ENCODE assay signal across 31 mouse cellular contexts in the genomic region with DNA sequence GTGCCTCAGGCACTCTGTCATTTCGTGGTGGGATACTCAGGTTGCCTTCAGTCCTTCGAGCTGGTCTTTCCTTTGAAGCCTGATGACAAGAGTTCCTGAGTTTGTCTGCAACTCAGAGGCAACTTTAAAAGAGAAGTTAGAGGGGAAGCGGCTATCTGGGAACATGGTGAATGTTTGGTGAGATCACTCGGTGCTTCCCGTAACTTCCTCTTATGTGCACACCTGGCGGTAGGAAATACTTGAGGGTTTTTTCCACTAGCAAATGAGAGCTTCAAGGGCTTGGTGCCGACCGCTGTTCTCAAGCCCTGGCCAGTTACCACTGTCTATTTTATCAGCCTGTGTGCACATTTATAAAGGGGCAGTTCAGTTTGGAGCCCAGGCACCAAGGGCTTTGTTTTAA. TPM values are rescaled to one million over a fixed set of nuclear protein-coding genes. Genes with fewer than 3 reads are reported as not detected.
DNase-seq lines count a peak whose midpoint lies in the region; ATAC-seq and TF ChIP-seq lines count a peak whose summit lies in the region.
"Had no signal": no experiment of that assay in that cellular context is flagged by ENCODE, and none has a peak within 500 bp of the region (broad histone marks: within the 10 kb centered on the region; RNA-seq: fewer than 3 reads in every experiment).

No protein-coding gene starts in this region.

- TF ChIP-seq CTCF in CH12.LX (conservative IDR thresholded peaks at IDR 0.05 in 1 of 2, IDR thresholded peaks at IDR 0.05 in 1 of 2; ENCODE audit: low read depth in 2 of 2, low read length in 2 of 2), result no peak

- no peak overlapping the region for H3K4me3 ChIP-seq in CH12.LX (replicated peaks in 1 of 3; ENCODE audit: low read depth in 2 of 3, low read length in 2 of 3, poor library complexity in 1 of 3)
- H3K4me3 ChIP-seq in hindbrain, embryonic 10.5 days, result no peak overlapping the region
- H3K4me3 ChIP-seq: erythroblast, embryonic 14.5 days; hindbrain, embryonic 15.5 days; layer of hippocampus, adult 2 months; left cerebral cortex, adult 2 months; limb, embryonic 12.5 days; liver, embryonic 15.5 days; lung, embryonic 15.5 days; midbrain, embryonic 15.5 days; neural tube, embryonic 15.5 days had no signal

- peak; percentile 18 for DNase-seq in lung, postnatal 25 days (ENCODE audit: low spot score)
- no peak for DNase-seq in lung, postnatal 4 days
- DNase-seq in CH12.LX (ENCODE audit: extremely low read depth) (peak; percentile 59), adipocyte (ENCODE audit: low spot score) (no peak)
- no peak for DNase-seq in retina, embryonic 14.5 days (ENCODE audit: low spot score)
- DNase-seq in hindbrain, embryonic 10.5 days (ENCODE audit: low spot score), result no peak
- DNase-seq: adrenal gland, adult 2 months; adrenal gland, postnatal 36 days; cerebellum, adult 18-20 months; cerebellum, postnatal 10 days; forebrain, postnatal 0 days; gastrocnemius, postnatal 14 days; heart, adult 11 months; heart, postnatal 4 days; kidney, adult 18-20 months; kidney, postnatal 36 days; thymus, postnatal 25 days had no signal

- H3K36me3 ChIP-seq in CH12.LX (replicated peaks in 1 of 2; ENCODE audit: control insufficient read depth in 1 of 2, insufficient read depth in 1 of 2, low read length in 1 of 2), result peaks cover 3% of the 10 kb centered on the region in 2 experiments
- no peaks in the 10 kb centered on the region for H3K36me3 ChIP-seq in hindbrain, embryonic 10.5 days
- H3K36me3 ChIP-seq: G1E; hindbrain, embryonic 15.5 days; limb, embryonic 12.5 days; liver, embryonic 15.5 days; midbrain, embryonic 15.5 days; neural tube, embryonic 15.5 days had no signal

- peaks cover 9% of the 10 kb centered on the region for H3K79me2 ChIP-seq in CH12.LX (replicated peaks; ENCODE audit: control insufficient read depth, extremely low read depth, insufficient read depth, poor library complexity, severe bottlenecking)

- H3K9me3 ChIP-seq in CH12.LX (replicated peaks; ENCODE audit: low read length), result no peaks in the 10 kb centered on the region
- H3K9me3 ChIP-seq in hindbrain, embryonic 10.5 days, result peaks cover 1% of the 10 kb centered on the region; the same call in 1 of the 2 replicates
- H3K9me3 ChIP-seq: G1E; hindbrain, embryonic 15.5 days; liver, embryonic 15.5 days; lung, embryonic 15.5 days; midbrain, embryonic 15.5 days; neural tube, embryonic 15.5 days had no signal

- 85% methylated on average over 8 of the region's 8 CpGs for WGBS in hindbrain, embryonic 10.5 days

- in situ Hi-C loops in CH12.LX (cut with MboI; ENCODE audit: low pct_ligation_motif_present, low pct_unique_long_range_greater_than_20kb, low sequenced_read_pairs), result no loop called here

- no peak overlapping the region for H3K9ac ChIP-seq in CH12.LX (ENCODE audit: insufficient read depth, low read depth)
- H3K9ac ChIP-seq: forebrain, postnatal 0 days; hindbrain, embryonic 15.5 days; limb, embryonic 12.5 days; liver, embryonic 15.5 days; lung, embryonic 15.5 days; midbrain, embryonic 15.5 days; neural tube, embryonic 15.5 days had no signal

- no peak for TF ChIP-seq POLR2A in CH12.LX (IDR thresholded peaks at IDR 0.05; ENCODE audit: low read depth, low read length)

- TF ChIP-seq RAD21 in CH12.LX (IDR thresholded peaks at IDR 0.05; ENCODE audit: low read depth, low read length), result no peak

- H3K4me2 ChIP-seq in CH12.LX (ENCODE audit: insufficient read depth, low read depth, poor library complexity, severe bottlenecking), result no peak overlapping the region
- H3K4me2 ChIP-seq: heart, embryonic 11.5 days; hindbrain, embryonic 15.5 days; limb, embryonic 12.5 days; liver, embryonic 15.5 days; midbrain, embryonic 15.5 days; neural tube, embryonic 15.5 days had no signal

- H3K27me3 ChIP-seq in CH12.LX (replicated peaks), result no peaks in the 10 kb centered on the region
- H3K27me3 ChIP-seq in hindbrain, embryonic 10.5 days (ENCODE audit: insufficient read depth, poor library complexity, severe bottlenecking), result peaks cover 16% of the 10 kb centered on the region
- H3K27me3 ChIP-seq: hindbrain, embryonic 15.5 days; limb, embryonic 12.5 days; lung, embryonic 15.5 days; midbrain, embryonic 15.5 days; neural tube, embryonic 15.5 days had no signal

- H3K27ac ChIP-seq in CH12.LX (ENCODE audit: insufficient read depth, low read depth), result no peak overlapping the region
- no peak overlapping the region for H3K27ac ChIP-seq in hindbrain, embryonic 10.5 days
- H3K27ac ChIP-seq: hindbrain, embryonic 15.5 days; layer of hippocampus, adult 2 months; left cerebral cortex, adult 2 months; limb, embryonic 12.5 days; liver, embryonic 15.5 days; midbrain, embryonic 15.5 days; neural tube, embryonic 15.5 days had no signal

- peaks cover 14 to 44% of the 10 kb centered on the region in 2 experiments for H3K4me1 ChIP-seq in CH12.LX (ENCODE audit: control insufficient read depth in 1 of 2, insufficient read depth in 2 of 2)
- H3K4me1 ChIP-seq in hindbrain, embryonic 10.5 days (replicated peaks), result peaks cover 40% of the 10 kb centered on the region

- TF ChIP-seq EP300 in CH12.LX (IDR thresholded peaks at IDR 0.05; ENCODE audit: low read length), result peak; percentile 74

- peak; percentile 20 for ATAC-seq in granulocyte monocyte progenitor cell, adult 5-6 weeks (replicated peaks; ENCODE audit: poor library complexity, severe bottlenecking)
- ATAC-seq in neutrophil, adult 5-6 weeks (ENCODE audit: extremely low read depth, insufficient number of reproducible peaks, low FRiP score, poor library complexity, severe bottlenecking), result peak; percentile 24; the same call in 1 of the 2 replicates
- ATAC-seq: forebrain, postnatal 0 days; midbrain, embryonic 15.5 days had no signal

- dilution Hi-C loops in CH12.LX (cut with MboI; ENCODE audit: extremely low pct_ligation_motif_present, extremely low pct_unique_long_range_greater_than_20kb, low sequenced_read_pairs), result no loop called here

TF ChIP-seq in CH12.LX, 34 proteins besides CTCF, POLR2A, EP300 and RAD21:
- TF ChIP-seq JUN (IDR thresholded peaks at IDR 0.05; ENCODE audit: insufficient read depth, low read depth, low read length) (0 out of 2 replicates have a peak, but pooled peaks have one; percentile 51), TCF12 (IDR thresholded peaks at IDR 0.05; ENCODE audit: low read depth, low read length) (peak; percentile 26; the same call in 1 of the 2 replicates), NELFE (IDR thresholded peaks at IDR 0.05; ENCODE audit: low read depth, low read length) (no peak), RCOR1 (conservative IDR thresholded peaks at IDR 0.05; ENCODE audit: low read depth, low read length) (no peak)

RNA-seq across cellular contexts. Expression of a gene that starts 3.0 kb away (rescaled TPM):
- total RNA-seq in CH12.LX (2012; rRNA removed) (41.7 and 43.6 TPM in 2 replicates), CH12.LX (2014; rRNA removed) (30.6 and 36.1 TPM in 2 replicates)
- 34.8 and 44.2 TPM in 2 replicates for polyA plus RNA-seq in CH12.LX (2012; ENCODE audit: insufficient read length, low read depth)
- 12.4 and 13.1 TPM in 2 replicates for total RNA-seq in granulocyte monocyte progenitor cell, adult 5-6 weeks (2014; fragmentation: Nextera tagmentation)
- 7.4 and 15.2 TPM in 2 replicates for total RNA-seq in granulocyte monocyte progenitor cell, adult 5-6 weeks (2017)
- 24.2 and 29.7 TPM in 2 replicates for total RNA-seq in neutrophil, adult 5-6 weeks (2017)
- 56.9 and 86.8 TPM in 2 replicates for polyA plus RNA-seq in hindbrain, embryonic 10.5 days (2016; fragmentation: Nextera tagmentation; extraction: Ambion mirVana)

RNA-seq across cellular contexts. Expression of a gene that starts 34.7 kb away (rescaled TPM):
- 137 and 176 TPM in 2 replicates for total RNA-seq in CH12.LX (2012; rRNA removed)
- 186 and 188 TPM in 2 replicates for total RNA-seq in CH12.LX (2014; rRNA removed)
- polyA plus RNA-seq in CH12.LX (2012; ENCODE audit: insufficient read length, low read depth), result 191 and 221 TPM in 2 replicates
- total RNA-seq in granulocyte monocyte progenitor cell, adult 5-6 weeks (2014; fragmentation: Nextera tagmentation), result 56.5 and 65.6 TPM in 2 replicates
- total RNA-seq in granulocyte monocyte progenitor cell, adult 5-6 weeks (2017), result 57.2 and 65.2 TPM in 2 replicates
- 10.7 and 15.2 TPM in 2 replicates for total RNA-seq in neutrophil, adult 5-6 weeks (2017)
- polyA plus RNA-seq in hindbrain, embryonic 10.5 days (2016; fragmentation: Nextera tagmentation; extraction: Ambion mirVana), result 109 and 135 TPM in 2 replicates

RNA-seq across cellular contexts. Expression of a gene that starts 35.2 kb away (rescaled TPM):
- total RNA-seq in CH12.LX (2012; rRNA removed) (3.1 and 4.7 TPM in 2 replicates), CH12.LX (2014; rRNA removed) (2.1 and 2.4 TPM in 2 replicates)
- 3.5 and 3.9 TPM in 2 replicates for polyA plus RNA-seq in CH12.LX (2012; ENCODE audit: insufficient read length, low read depth)
- 0.92 and 2.9 TPM in 2 replicates for total RNA-seq in granulocyte monocyte progenitor cell, adult 5-6 weeks (2014; fragmentation: Nextera tagmentation)
- total RNA-seq in granulocyte monocyte progenitor cell, adult 5-6 weeks (2017), result 0.56 and 1.5 TPM in 2 replicates
- 3.6 and 7.0 TPM in 2 replicates for total RNA-seq in neutrophil, adult 5-6 weeks (2017)
- polyA plus RNA-seq in hindbrain, embryonic 10.5 days (2016; fragmentation: Nextera tagmentation; extraction: Ambion mirVana), result 1.8 and 3.4 TPM in 2 replicates
- polyA plus RNA-seq: erythroblast, embryonic 14.5 days had no signal

RNA-seq across cellular contexts. Expression of a gene that starts 59.7 kb away (rescaled TPM):
- total RNA-seq in CH12.LX (2012; rRNA removed), result 1.3 and 1.9 TPM in 2 replicates
- total RNA-seq in CH12.LX (2014; rRNA removed), result 0.26 and 0.36 TPM in 2 replicates
- polyA plus RNA-seq in CH12.LX (2012; ENCODE audit: insufficient read length, low read depth), result 1.0 and 1.2 TPM in 2 replicates
- 0.49 and 2.0 TPM in 2 replicates for total RNA-seq in granulocyte monocyte progenitor cell, adult 5-6 weeks (2014; fragmentation: Nextera tagmentation)
- 0.09 and 0.21 TPM in 2 replicates for total RNA-seq in granulocyte monocyte progenitor cell, adult 5-6 weeks (2017)
- total RNA-seq in neutrophil, adult 5-6 weeks (2017), result 0.12 and 0.23 TPM in 2 replicates
- 0.92 and 2.1 TPM in 2 replicates for polyA plus RNA-seq in hindbrain, embryonic 10.5 days (2016; fragmentation: Nextera tagmentation; extraction: Ambion mirVana)
- polyA plus RNA-seq: erythroblast, embryonic 14.5 days; G1E; heart, postnatal 0 days had no signal

Comparison
In these comparisons a context has a peak if more than half of its experiments do, and no peak if none do; other contexts are left out.
1. DNase-seq: peak in lung, postnatal 25 days (single experiment) and CH12.LX (single experiment); none in lung, postnatal 4 days (0 of 2), retina, embryonic 14.5 days (single experiment), hindbrain, embryonic 10.5 days (single experiment) and adipocyte (single experiment).